Mouse (Mus musculus) layer of hippocampus, postnatal 36 days (tissue): Measurements from ENCODE around the gene Six3. TPM values are rescaled to one million over a fixed set of nuclear protein-coding genes. Genes with fewer than 3 reads are reported as not detected.

Experiments
- DNase-seq, 2 experiments: peaks; one replicate each; pipeline ENCODE4 v3.0.0; 2022
- total RNA-seq, 2 experiments: library from RNA; stranded (reverse); gene quantifications; 2 replicates each; pipeline ENCODE4 v1.2.3; 2021

The Six3 gene
- total RNA-seq, 2 experiments from 2014 or later, result 0.12 to 0.25 TPM

DNA sequence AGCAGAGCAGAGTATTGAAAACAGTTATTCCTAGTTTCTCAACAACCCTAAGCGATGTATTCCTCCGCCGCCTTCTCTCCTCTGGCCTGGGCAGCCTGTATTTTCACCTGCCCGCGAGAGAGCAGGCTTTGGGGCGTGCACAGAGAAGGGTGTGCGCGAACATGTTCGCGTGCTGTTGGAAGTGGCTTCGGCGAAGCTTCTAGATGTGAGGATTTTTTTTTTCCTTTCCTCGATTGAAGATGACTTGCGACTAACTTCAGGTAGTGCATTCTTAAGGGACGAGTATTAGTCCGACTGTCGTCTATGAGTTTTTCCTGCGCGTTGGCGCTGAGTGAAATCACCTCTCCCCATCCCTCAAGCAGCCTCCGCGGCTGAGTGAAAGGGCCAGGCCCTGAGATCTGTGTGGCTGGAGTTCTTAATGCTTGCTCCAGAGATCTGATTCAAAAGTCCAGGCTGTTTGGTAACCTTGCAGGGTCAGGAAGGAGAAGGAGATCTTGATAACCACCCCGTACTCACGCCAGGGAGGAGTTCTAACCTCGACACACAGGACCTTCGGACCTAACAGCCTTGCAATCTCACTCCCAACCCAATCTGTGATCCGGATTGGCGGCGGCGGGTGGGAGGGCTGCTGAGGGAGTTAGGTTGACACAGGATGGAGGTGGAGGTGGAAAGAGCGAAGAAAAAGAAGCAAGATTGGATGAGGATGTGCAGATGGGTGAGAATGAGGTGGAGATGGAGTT lies 712 bp upstream of the Six3 start:
- DNase-seq, result no peak

DNA sequence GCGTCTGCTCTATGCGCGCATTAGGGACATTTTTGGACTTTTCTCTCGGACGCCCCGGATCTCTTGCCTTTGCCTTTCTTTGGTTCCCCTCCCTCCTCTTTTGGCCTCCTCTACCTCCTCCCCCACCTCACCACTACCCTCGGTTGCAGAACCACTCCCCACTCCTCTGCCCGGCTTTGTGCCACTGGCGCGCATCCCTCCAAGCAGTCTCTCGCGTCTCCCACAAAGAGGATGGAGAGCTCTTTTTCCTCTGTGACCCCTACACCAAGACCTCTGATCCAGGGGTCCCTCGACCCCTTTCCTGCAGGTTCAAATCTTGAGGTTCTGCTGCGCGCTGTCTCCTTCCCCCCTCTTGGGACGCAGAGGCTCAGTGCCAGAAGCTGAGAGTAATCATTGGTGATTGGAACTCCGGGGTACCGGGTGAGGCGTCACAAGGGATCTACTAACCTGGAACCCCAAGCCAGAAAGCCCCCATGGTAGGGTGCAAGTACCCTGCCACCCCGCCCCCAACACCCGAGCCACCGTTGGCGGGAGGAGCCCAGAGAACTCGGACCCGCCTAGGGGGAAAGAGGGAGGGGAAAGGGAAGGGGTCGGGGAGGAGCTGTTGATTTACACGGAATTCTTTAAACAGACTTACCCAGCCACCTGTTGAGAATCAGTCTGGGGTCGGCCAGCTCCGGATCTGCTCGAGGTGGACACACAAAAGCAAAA lies 758 bp downstream of the Six3 start:
- DNase-seq, result no peak

DNA sequence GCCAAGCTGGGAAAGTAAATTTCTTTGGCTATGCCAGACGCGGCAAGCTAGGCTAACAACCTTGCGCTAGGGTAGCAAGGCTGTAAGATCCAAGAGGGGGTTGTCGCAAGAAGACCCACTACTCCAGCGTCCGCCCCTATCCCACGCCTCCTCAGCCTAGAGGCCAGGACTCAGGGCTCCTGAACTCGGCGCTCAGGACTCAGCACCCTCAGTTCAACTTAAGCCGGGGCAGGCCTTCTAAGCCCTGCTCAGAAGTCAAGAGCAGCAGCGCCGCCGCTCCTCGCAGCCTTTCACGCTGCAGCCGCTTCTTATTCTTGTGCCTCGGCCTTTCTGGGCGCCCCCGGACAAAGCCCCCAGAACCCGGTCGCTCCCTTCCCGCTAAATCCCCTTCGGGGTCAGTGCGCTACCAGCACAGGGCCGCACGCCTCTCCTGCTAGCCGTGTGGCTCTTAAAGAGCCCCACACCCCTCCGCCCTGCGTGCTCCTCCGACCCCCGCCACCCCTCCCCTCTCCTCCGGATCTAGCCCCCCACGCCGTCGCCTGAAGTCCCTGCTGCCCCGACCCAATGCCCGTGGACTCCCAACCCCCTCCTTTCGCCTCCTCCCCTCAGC lies 1.4 kb downstream of the Six3 start:
- DNase-seq, result no peak

DNA sequence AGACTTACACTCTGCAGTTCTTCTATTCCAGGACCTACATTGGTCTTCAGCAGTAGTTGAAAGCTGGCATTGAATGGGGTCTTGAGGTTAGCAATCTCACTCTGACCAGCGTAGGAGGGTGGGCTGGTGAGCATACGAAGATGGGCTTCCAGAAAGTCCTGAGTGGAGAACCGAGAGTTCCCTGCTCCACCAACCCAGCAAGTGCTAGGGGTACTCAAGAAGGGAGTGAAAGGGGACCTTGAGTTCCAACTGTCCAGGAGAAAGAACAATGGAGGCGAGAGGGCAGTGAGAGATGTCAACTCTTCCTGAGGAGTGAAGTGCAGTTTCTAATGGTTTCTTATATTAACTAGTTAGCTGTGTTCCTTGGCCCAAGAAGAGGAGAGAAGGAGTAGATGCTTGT lies 2.2 kb downstream of the Six3 start:
- no peak for DNase-seq

DNA sequence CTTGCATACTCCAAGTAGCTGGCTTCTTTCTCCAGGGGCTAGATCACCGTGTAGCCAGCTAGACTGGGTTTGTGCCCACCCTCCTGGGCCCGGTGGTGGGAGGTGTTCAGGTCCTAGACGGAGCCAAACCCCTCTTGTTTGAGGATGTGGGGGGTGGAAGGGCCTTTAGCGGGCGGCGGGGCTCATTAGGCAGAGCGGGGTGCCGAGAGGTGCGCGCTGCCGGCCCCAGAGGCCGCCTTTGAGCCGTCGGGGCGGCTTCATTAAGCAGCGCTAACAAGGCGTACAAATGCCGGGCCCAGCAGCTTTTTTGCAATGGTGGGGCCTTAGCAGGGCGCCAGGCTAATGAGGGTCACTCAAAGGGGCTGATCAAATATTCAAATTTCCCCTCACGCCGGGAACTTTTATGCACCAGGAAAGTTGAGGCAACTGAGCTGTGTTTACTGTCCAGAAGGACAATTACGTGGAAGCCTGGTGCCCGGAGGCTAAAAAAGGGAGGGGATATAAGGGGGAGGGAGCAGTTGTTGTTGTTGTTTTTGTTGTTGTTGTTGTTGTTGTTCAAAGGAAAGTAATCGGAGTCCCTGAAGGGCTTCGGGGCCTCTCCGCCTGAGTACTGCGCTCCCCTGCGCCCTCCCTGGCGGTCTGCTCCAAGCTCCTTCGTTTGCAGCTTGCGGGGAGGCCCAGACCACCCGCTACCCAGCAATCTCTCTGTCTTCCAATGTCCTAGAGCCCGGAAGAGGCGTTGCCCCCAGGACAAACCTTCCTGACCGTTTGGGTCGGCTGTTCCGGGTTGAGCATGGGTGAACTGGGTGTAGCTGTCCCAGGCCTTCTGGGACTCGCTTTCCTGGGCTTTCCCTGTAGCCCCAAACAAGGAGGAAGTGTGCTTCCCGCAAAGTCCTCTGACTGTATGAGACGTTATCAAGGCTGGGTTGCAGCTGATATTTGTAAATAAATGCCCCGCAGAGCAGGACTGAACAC lies 3.4 kb downstream of the Six3 start:
- no peak for DNase-seq

DNA sequence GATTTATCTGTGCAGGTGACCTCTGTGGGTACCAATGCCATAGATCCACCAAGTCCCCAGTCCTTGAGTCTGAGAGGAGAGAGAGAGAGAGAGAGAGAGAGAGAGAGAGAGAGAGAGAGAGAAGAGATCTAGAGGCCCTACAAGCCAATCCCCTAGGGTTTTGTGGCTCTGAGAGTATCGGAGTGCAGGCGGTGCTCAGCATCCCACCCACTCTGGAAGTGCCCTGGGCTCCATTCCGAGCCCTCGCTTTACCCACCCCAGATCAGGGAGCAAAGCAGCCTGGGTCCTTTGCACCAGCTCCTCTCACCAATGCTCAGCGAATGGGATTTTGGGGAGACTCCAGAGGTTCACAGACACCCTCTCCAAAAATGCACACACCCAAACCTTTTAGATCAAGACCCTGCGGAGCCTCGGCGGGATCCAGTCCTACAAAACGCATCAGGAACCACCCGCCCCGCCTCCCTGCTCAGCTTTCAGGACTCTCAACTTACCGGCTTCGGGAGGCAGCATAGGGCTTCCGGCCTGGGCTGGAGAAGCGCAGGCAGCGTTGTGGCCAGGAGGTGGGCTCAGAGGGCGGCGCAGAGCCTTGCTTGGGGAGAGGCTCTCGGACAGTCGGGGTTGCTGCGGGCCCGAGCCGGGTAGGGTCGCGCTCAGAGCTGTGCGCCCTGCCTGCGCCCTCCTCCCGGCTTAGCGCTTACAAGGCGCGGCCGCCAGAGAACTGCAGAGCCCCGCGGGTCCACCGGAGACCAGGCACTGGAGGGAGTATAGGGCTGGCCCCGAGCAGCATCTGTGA lies 4.4 kb downstream of the Six3 start:
- no peak for DNase-seq

DNA sequence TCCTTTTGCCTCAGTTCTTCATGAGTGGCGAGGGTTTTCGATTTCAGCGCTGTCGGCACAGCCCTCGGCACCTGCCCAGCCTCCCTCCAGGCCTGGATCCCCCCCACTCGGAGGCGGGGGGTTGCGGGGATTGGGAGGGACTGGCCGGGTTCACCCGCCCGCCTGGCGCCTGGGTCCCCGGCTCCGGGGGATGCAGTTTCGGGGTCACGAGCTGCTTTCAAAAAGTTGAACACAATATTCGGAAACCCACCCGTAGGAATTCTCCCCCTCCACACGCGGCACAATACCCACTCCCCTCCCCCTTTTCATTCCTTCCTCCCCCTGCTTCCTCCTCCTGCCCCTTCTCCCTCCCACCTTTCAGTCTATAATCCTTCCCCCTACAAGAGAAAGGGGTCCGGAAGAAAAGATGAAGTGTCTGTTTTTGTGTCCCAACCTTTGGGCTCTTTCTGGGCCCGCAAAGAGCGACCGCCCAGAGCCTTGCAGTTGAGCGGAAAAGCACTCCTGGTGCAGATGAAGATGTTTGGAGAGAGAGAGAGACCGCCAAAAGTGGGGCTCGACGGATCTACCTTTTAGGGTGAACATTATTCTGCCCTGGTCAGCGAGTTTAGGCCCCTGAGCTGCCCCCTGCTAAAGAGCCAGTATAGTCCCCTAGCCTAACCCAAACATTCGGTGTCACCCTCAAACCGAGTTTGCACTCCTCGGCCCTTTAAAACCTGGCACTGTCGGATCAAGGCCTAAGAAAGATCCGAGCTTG lies 5.1 kb downstream of the Six3 start:
- no peak for DNase-seq

DNA sequence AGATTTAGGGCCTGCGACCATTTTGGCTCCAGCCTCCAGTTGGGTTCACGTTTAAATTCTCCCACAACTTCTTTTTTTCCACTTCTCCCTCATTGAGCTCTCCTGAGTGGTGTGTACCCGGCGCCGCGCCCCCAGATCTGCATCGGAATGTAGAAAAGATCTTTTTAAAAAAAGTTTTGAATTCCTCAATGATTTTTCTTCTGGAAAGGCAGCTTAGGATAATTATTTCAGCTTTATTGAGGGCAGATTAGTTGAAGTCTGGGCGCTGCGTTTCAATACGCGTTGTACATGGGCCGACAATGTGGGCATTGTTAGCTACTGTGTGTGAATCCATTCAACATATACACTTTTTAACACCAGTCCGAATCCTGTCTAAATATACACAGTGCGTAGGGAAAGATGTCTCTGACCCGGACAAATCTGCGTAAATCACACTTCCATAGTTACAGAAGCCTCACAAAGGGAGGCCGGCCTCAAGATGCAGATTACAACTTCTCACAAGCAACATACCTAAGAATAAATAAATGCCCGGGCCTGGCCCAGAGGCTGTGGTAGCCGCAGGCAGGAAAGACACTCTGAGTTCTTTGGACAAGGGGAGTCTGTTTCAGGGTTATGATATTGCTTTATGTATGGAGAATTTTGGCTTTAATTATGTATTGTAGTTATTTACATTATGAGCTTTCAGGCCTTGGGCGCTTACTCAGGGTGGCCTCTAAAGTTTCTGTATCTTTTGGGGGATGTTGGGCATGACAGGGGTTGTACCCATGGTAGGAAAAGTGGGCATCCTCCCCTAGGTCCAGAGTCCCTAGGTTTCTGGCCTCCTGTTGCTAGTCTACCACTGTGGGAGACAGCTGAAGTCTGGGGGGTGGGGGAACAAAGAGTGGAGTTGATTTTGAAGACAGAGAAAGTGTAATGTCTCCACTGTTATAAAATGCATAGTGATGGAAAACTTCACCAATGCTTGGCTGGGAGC lies 6.0 kb downstream of the Six3 start:
- DNase-seq, result no peak

DNA sequence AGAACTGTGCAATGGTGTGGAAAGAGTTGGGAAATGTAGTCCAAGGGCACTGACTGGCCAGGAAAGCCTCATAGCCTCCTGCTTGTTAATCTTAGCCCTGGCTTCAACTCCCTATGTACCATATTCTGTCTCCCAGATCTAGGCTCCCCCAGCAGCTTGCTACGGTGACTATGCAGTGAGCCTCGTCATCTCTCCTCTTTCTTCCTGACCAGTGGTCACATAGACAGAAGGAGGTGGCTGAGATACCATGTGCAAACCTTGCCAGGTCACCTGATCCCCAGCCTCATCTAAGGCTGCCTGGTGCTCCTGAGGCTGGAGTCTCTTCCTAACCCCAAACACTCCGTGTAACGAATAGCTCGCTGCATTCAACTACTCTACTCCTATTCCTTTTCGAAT lies 6.7 kb downstream of the Six3 start:
- no peak for DNase-seq

DNA sequence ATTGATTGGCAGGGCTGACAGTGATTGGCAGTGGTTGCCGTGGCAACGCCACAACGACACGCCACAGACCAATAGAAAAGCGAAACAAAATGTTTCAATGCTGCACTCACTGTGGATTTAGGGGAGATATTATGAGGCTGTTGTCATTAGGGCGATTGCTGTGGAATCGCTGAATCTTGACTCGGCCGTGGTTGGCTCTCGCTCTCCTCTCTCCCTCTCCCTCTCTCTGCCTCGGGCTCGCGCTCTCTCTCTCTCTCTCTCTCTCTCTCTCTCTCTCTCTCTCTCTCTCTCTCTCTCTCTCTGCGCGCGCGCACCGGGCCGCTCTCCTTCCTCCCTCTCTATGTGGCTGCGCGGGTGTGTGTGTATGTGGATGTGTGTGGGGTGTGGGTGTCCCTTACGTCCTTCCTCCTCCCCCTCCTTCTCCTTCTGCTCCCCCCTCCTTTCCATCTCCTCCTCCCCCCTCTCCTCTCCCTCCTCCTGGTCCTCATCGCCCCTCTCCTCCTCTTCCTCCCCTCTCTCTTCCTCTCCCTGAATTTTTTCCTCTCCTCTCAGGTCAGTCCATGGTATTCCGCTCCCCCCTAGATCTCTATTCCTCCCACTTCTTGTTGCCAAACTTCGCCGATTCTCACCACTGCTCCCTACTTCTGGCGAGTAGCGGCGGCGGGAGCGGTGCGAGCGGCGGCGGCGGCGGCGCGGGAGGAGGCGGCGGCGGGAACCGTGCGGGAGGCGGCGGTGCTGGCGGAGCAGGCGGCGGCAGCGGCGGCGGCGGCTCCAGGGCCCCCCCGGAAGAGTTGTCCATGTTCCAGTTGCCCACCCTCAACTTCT lies 7.5 kb downstream of the Six3 start:
- no peak for DNase-seq

DNA sequence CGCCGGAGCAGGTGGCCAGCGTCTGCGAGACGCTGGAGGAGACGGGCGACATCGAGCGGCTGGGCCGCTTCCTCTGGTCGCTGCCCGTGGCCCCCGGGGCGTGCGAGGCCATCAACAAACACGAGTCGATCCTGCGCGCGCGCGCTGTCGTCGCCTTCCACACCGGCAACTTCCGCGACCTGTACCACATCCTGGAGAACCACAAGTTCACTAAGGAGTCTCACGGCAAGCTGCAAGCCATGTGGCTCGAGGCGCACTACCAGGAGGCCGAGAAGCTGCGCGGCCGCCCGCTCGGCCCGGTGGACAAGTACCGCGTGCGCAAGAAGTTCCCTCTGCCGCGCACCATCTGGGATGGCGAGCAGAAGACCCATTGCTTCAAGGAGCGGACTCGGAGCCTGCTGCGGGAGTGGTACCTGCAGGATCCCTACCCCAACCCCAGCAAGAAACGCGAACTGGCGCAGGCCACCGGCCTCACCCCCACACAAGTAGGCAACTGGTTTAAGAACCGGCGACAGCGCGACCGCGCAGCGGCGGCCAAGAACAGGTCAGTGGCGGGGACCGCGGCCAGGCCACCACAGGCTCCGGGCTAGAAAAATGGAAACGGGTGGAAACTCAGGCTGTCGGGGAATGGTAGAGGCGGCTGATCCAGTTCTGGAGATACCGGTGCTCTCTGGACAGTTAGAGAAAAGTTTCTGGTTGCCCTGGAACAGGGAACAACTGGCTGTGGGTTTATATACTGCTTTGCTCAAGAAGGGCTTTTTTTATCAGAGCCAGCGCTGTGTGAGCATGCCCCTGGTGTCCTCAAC lies 8.3 kb downstream of the Six3 start:
- DNase-seq, result no peak

DNA sequence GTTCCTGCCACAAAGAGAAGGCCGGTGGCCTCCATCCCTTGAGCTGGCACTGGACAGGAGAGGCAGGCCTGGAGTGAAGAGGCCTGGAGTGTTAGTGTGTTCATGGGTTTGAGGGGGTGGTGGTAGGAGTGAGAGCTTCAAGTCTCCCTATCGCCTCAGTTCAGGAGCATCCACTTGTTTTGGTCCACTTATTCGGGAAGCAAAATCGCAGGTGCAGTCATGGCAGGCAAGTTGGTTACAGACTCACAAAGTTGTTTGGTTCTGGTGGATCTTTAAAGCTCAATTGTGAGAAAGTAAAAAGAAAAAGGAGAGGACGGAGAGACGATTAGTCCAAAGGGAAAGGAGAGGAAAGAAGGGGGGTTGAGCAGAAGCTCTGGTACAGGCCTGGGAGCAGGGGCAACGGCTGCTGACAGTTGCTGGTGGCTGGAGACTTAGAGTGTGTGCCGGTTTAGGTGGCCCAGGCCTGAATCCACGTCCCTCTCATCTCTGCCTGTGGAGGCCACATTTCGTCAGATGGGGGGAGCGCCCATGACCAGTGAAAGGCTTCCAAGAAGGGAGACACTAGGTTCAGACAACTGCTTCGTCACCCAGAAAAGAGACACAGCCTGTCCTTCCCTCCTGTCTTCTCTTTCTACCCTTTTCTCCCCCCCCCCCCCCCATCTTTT lies 9.2 kb downstream of the Six3 start:
- no peak for DNase-seq

DNA sequence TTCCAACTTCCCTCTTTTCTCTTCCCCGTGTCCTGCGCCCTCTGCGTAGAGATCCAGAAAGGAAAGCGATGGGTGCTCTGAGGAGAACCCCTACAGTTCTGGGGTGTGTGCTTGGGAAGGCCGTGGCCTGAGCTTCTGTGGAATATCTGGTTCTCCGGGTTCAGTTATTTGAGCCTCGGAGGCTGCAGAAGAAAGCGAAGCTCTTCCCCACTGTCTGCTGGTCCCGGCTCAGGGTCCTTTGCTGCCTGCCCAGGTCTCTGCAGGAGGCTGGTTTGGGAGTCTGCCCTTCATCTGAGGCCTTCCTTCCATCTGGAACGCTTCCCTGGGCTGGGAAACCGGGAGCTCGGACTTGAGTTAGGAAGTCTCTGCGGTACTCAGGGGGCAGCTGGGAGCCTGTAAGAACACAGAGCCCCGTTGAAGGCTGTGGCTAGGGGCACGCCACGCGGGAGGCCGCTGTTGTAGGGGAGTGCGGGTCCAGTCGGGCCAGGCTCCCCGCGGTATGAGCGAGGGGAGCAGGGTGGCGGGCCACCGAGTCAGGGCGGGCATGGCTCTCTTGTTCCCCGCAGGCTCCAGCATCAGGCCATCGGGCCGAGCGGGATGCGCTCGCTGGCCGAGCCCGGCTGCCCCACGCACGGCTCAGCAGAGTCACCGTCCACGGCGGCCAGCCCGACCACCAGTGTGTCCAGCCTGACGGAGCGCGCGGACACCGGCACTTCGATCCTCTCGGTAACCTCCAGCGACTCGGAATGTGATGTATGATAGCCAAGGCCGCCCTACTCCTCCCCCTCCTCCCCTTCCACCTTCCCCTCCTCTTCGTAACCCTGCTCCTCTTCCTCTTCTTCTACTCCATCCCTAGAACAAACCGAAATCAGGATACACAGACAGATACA lies 10.0 kb downstream of the Six3 start:
- no peak for DNase-seq

DNA sequence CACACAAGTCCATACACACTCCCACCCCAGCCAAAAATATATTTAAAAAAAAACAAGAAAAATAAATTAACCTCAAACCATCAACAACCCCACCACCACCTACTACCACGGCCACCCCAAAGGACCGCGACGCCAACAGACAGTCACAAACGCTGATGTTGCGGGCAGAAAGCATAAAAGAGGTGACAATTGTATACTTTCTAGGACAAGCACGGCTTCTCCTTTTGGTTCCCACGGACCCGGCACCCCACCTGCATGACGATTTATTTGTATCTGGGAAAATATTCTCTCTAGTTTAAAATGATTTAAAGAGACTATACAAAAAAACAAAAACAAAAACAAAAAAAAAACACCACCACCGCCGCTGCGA lies 10.6 kb downstream of the Six3 start:
- DNase-seq, result no peak

DNA sequence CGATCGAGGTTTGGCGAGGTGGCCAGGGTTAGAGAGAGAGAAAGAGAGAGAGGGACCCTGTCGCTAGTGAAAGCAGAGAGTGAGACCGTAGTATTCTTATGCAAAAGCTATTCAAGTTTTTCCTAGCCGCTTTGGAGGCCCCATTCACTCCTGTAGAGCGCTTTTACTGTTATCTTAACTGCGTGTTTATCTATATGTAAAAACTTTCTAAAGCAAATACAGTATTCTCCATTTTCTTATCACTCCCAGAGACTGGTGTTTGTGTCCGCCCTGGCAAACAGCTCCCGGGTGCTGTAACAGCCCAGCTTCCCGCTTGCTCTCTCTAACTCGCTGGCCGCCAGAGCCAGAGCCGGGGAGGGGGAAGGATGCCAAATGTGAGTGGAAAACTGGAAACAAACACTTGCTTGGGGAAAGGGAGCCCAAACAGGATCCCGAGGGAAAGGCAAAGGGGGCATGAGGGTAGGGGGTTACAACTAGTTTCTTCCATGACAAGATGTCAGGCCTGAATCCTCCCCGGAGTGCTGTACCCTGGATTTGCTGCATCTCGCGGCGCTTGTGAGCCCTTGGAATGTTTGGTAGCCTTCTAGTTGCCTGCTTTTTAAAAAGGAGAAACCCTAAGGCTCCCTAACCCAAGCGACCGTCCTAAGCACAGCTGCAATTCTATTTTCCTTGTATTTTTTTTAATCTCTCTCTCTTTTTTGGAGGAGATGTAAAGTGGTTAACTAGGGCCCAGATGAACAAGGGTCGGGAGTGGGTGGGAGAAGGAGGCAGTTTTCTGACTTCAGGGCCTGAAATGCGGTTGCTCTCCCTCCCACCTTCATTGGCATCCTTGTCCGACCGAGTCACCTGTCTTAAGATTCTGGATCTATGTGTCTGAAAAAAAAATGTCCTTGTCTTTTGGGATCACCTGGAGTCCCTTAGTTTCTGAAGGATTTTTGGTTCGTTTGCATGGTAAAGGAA lies 11.9 kb downstream of the Six3 start:
- no peak for DNase-seq
